Mouse (Mus musculus) megakaryocyte, embryonic 14.5 days (primary cell): ENCODE measurements around the gene Nlrc3.

ENCODE experiments used
- FLI1 ChIP-seq: IDR thresholded peaks from 2 replicates; pipeline ENCODE4 v1.6.1; 2012; ENCODE audit warnings: low read length, inconsistent platforms, mixed read lengths
- GATA1 ChIP-seq: IDR thresholded peaks from 3 replicates; pipeline ENCODE4 v1.6.1; 2012; ENCODE audit warnings: mixed read lengths, low read length, inconsistent platforms, borderline replicate concordance

GRCm38 (mm10) chr16:3959261-3959660 is 17.2 kb downstream of the Nlrc3 start:
- TF ChIP-seq GATA1 (no peak), FLI1 (no peak)
